In the genomic region with DNA sequence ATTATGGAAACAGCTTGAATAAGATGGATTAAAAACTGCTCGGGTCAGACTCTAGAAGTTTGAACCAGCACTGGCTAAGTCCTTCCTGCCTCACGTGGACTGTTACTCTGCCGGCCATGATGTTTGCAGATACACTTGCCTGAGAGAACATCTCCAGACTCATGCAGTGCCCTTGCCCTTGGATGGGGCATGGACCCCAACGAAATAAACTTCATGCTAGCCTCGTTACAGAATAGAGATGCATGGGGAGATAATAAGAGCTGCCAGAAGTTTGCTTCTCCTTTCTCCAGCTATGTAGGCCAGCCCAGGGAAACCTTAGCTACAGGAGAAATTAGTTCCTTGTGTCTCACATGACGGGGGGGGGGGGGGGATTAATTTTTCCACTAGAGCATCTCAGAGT, we compare ENCODE assay signal across 47 mouse cellular contexts. TPM values are rescaled to one million over a fixed set of nuclear protein-coding genes. Genes with fewer than 3 reads are reported as not detected.
"Had no signal": no experiment of that assay in that cellular context is flagged by ENCODE, and none has a peak within 500 bp of the region (broad histone marks: within the 10 kb centered on the region; RNA-seq: fewer than 3 reads in every experiment).

No protein-coding gene starts in this region.

- H3K9ac ChIP-seq: limb, embryonic 12.5 days; limb, embryonic 13.5 days; limb, embryonic 15.5 days; liver, embryonic 12.5 days; liver, embryonic 13.5 days; liver, embryonic 14.5 days; liver, embryonic 15.5 days; liver, postnatal 0 days; lung, embryonic 14.5 days; lung, embryonic 15.5 days; midbrain, embryonic 12.5 days; midbrain, embryonic 13.5 days; midbrain, embryonic 15.5 days; neural tube, embryonic 12.5 days had no signal

- H3K4me3 ChIP-seq: limb, embryonic 10.5 days; limb, embryonic 12.5 days; limb, embryonic 13.5 days; limb, embryonic 15.5 days; liver, embryonic 12.5 days; liver, embryonic 13.5 days; liver, embryonic 15.5 days; lung, embryonic 15.5 days; megakaryocyte, embryonic 14.5 days; midbrain, embryonic 10.5 days; midbrain, embryonic 12.5 days; midbrain, embryonic 13.5 days; midbrain, embryonic 15.5 days; myocyte; neural tube, embryonic 12.5 days had no signal

- H3K9me3 ChIP-seq: limb, embryonic 10.5 days; limb, embryonic 12.5 days; limb, embryonic 13.5 days; limb, embryonic 15.5 days; liver, embryonic 12.5 days; liver, embryonic 13.5 days; liver, embryonic 15.5 days; lung, embryonic 15.5 days; megakaryocyte, embryonic 14.5 days; midbrain, embryonic 10.5 days; midbrain, embryonic 12.5 days; midbrain, embryonic 13.5 days; midbrain, embryonic 15.5 days; neural tube, embryonic 12.5 days had no signal

- H3K27ac ChIP-seq: limb, embryonic 10.5 days; limb, embryonic 12.5 days; limb, embryonic 13.5 days; limb, embryonic 15.5 days; liver, embryonic 12.5 days; liver, embryonic 13.5 days; liver, embryonic 14.5 days; liver, embryonic 15.5 days; lung, embryonic 15.5 days; macrophage; midbrain, embryonic 10.5 days; midbrain, embryonic 12.5 days; midbrain, embryonic 13.5 days; midbrain, embryonic 15.5 days; neural tube, embryonic 12.5 days had no signal

- H3K36me3 ChIP-seq: limb, embryonic 10.5 days; limb, embryonic 12.5 days; limb, embryonic 13.5 days; limb, embryonic 15.5 days; liver, embryonic 12.5 days; liver, embryonic 13.5 days; liver, embryonic 15.5 days; lung, embryonic 15.5 days; midbrain, embryonic 10.5 days; midbrain, embryonic 12.5 days; midbrain, embryonic 13.5 days; midbrain, embryonic 15.5 days; neural tube, embryonic 12.5 days had no signal

- H3K4me1 ChIP-seq: liver, embryonic 12.5 days; liver, embryonic 15.5 days; lung, embryonic 15.5 days; megakaryocyte, embryonic 14.5 days; midbrain, embryonic 10.5 days; midbrain, embryonic 12.5 days; midbrain, embryonic 13.5 days; midbrain, embryonic 15.5 days; neural tube, embryonic 12.5 days had no signal

- DNase-seq: left cerebral cortex, postnatal 4 days; liver; liver, embryonic 13.5 days; liver, postnatal 0 days; lung, adult 18-20 months; lung, adult 2 months; lung, embryonic 14.5 days; lung, postnatal 10 days; lung, postnatal 14 days; lung, postnatal 36 days; lung, postnatal 4 days; midbrain, embryonic 14.5 days had no signal

- H3K27me3 ChIP-seq: limb, embryonic 12.5 days; limb, embryonic 13.5 days; limb, embryonic 15.5 days; liver, embryonic 13.5 days; liver, embryonic 15.5 days; lung, embryonic 15.5 days; midbrain, embryonic 12.5 days; midbrain, embryonic 13.5 days; midbrain, embryonic 15.5 days; neural tube, embryonic 12.5 days had no signal

RNA-seq across cellular contexts. Expression of a gene that starts 21.9 kb away (rescaled TPM):
- total RNA-seq: left cerebral cortex, postnatal 10 days; left cerebral cortex, postnatal 14 days; left cerebral cortex, postnatal 25 days; left cerebral cortex, postnatal 36 days; left cerebral cortex, postnatal 4 days; liver, adult 2 months; megakaryocyte progenitor cell, adult 5-6 weeks; megakaryocyte, adult 5-6 weeks; megakaryocyte-erythroid progenitor cell, adult 5-6 weeks; midbrain, postnatal 0 days; monocyte, adult 5-6 weeks had no signal
- polyA plus RNA-seq: limb, embryonic 10.5 days; limb, embryonic 11.5 days; limb, embryonic 12.5 days; limb, embryonic 13.5 days; limb, embryonic 14.5 days; limb, embryonic 15.5 days; liver, adult 2 months; liver, embryonic 11.5 days; liver, embryonic 12.5 days; liver, embryonic 13.5 days; liver, embryonic 14.5 days; liver, embryonic 15.5 days; liver, embryonic 16.5 days; liver, postnatal 0 days; lung, adult 2 months; lung, embryonic 14.5 days; lung, embryonic 15.5 days; lung, embryonic 16.5 days; lung, postnatal 0 days; macrophage; midbrain, embryonic 10.5 days; midbrain, embryonic 11.5 days; midbrain, embryonic 12.5 days; midbrain, embryonic 13.5 days; midbrain, embryonic 14.5 days; midbrain, embryonic 15.5 days; midbrain, embryonic 16.5 days; midbrain, postnatal 0 days; myocyte; neural tube, embryonic 11.5 days; neural tube, embryonic 12.5 days had no signal
